Mouse (Mus musculus) CH12F3 (cell line): ENCODE measurements around the gene Ube2e3.

Source experiments
- in situ Hi-C: fragments of 300-500 bp; cut with MboI; formaldehyde crosslinking; loops from 2 replicates; pipeline ENCODE4 v1.14.3; 2020; ENCODE audit warnings: low sequenced_read_pairs

Ube2e3 gene

GRCm38 (mm10) chr2:78867726-78868510, at the start of gene Ube2e3:
Ube2e3 (plus strand) TSS chr2:78868124.
- in situ Hi-C loops = no loop called here

GRCm38 (mm10) chr2:78829887-78830286, 38.0 kb upstream of the Ube2e3 start:
- in situ Hi-C loops = no loop called here

GRCm38 (mm10) chr2:78841494-78842224, 26.3 kb upstream of the Ube2e3 start:
- in situ Hi-C loops = no loop called here

DNA sequence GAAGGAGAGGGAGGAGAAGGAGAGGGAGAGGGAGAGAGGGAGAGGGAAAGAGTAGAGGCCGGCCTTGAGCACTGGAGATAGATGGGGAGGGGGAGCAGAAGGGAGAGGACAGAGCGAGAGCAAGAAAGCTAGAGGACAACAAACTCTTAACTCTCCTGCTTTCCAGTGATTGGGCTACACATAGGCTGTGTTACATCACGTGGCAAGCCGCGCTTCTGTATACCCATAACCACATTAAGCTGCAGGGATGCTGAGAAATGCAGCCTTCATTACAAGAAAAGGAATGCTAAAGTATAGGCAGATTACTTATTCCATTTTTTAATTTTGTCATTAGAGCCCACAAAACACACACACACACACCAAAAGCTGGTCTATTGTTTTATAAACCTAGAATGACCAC, 23.6 kb upstream of the Ube2e3 start:
- in situ Hi-C loops = no loop called here

- in situ Hi-C loops = no loop called here
Measured at GRCm38 (mm10) chr2:78845274-78845673, 22.6 kb upstream of the Ube2e3 start.

- in situ Hi-C loops = no loop called here
Measured at GRCm38 (mm10) chr2:78845717-78846116, 22.2 kb upstream of the Ube2e3 start.

DNA sequence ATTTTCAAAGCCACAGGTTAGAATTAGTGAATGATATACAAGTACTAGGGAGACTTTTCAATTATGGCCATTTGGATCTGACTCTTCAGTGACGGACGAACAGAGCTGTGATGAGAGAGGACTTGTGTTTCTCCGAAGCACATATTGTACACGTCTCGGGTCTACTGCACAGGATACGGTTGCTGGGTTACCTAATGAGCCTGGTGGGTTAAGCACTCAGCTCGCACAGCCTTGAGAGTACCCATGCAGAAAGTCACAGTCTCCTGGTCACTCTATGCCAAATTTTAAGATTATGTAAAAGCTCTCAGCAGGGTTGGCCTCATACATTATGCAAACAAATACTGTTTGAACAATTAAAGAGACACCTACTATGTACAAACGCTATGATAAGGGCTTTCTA, 13.6 kb upstream of the Ube2e3 start:
- in situ Hi-C loops = no loop called here

DNA sequence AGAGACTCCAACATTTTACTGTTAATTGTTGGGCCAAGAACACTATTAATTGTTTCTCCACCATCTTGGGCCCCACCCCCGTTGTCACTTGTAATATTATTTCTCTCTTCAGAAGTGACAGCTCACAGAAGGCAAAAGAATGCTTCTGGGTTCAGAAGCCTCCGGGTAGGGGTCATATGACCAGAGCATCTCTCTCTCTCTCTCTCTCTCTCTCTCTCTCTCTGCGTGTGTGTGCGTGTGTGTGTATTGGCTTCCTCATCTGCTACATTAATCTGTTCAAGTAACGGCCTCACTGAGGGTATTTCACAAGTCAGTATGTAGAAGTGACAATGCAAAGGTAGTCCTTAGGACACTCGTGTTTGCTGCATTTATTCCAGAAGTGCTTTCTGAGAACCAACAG, 9.3 kb upstream of the Ube2e3 start:
- in situ Hi-C loops = no loop called here

GRCm38 (mm10) chr2:78859266-78860087, 8.4 kb upstream of the Ube2e3 start:
- in situ Hi-C loops = no loop called here

GRCm38 (mm10) chr2:78860088-78860372, 7.9 kb upstream of the Ube2e3 start:
- in situ Hi-C loops = no loop called here

DNA sequence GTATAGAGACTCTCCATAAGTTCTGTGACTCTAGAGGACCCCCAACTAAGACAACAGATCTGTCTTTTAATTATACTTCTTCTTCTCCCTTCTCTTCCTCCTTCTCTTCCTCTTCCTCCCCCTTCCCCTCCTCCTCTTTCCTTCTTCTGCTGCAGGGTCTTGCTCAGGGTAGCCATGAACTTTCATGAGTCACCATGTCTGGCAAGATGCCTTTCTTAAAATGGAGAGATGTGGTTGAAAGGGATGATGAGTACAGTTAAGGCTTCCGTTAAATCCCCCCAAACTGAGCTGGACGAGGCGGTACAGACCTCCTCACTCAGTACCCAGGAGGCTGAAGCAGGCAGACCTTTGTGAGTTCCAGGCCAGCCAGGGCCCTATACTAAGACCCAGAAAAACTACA, 3.8 kb upstream of the Ube2e3 start:
- in situ Hi-C loops = no loop called here

DNA sequence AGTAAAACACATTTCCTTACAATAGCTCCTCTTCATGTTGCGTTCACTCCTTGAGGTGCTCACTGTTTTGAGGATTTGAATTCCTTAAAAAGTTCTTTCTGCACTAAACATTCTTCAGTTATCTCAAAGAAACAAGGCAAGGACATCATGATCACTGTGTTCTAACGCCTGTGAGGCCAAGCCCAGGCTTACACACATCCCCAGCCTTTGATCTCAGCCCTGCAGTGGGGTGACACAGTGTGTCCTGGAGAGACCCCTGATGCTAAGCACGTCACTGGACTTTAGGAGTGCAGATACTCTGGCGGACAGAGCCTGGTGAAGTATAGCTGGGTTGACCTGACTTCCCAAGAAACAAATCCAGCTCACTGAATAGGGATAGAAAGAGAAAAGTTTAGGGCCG, 3.1 kb upstream of the Ube2e3 start:
- in situ Hi-C loops = no loop called here

DNA sequence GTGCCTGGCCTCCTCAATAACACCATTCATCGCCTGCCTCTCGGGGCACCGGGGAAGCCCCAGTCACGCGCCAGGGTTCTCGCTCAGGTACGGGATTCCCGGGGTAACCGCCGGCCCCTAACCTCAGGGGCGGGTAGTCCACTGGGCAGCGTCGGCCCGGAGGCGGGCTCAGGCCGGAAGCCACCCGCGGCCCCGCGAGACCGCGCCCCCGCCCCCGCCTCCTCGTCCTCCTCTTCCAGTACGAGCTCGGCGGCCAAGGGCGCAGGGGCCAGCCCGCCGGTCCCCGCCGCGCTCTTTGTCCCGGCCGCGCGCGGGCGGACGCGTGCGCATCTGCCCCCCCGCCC, 559 bp downstream of the Ube2e3 start:
- in situ Hi-C loops = no loop called here

DNA sequence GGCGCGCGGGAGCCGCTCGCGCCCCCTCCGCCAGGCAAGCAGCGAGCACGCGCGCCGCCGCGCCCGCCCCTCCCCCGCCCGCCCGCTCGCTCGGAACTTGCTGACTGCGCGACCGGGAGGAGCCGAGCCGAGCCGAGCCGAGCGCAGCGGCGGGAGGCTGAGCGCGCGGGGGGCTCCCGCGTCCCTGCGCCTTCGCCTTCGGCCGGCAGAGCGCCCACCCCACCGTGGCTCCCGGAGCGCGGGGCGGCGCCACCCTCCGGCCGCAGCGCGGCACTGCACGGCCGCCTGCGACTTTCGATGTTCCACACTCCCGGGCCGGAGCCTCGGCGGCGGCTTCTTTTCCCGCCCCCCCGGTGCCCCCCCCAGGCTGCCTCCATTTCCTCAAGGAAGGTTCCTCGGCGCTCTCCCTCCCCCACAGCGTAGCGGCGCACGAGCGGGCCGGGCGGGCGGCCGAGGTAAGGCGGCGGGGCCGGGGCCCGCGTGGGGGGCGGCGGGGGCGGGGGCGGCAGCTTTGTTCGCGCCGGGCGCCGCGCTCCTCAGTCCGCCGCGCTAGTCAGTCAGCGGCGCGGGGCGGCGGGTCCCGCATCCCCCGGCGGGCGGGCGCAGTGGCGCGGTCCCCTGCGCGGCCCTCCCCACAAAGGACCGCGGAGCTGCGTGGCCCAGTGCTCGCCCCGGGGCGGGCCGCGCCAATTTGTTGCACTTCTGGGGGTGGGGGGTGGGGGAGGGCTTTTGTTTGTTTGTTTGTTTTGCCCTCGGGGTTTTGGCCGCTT, 1.2 kb downstream of the Ube2e3 start:
- in situ Hi-C loops = no loop called here

DNA sequence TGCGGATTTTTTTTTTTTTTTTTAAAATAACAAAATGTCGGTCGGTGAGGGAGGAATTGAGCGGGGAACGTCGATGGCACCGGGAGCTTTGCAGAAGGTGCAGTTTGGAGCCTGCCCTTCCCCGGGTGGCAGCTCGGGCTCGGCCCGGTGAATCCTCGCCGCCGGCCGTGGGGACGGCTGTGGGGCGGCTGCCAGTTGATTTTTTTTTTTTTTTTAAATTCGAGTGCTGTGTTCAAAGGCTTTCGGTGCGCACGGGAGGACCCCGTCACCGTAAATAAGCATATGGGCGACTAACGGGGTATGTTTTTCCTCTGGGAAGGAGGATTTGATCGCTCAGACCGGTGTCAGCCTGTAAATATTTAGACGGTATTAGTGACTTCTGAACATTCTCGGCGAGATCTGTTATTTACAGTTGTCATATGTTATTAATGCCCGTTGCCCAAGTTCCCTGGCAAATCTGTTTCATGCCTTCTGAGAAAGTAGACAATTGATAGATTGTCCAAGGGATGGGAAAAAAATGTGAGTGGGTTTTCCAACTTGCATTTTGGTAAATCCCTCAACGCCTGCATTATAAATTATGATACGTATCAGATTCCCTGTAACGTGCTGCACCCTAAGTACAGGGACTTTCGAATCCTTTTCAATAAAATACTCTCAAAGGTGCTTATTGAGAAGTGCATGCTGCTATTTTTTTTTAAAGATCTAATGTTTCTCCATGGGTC, 2.0 kb downstream of the Ube2e3 start:
- in situ Hi-C loops = no loop called here

DNA sequence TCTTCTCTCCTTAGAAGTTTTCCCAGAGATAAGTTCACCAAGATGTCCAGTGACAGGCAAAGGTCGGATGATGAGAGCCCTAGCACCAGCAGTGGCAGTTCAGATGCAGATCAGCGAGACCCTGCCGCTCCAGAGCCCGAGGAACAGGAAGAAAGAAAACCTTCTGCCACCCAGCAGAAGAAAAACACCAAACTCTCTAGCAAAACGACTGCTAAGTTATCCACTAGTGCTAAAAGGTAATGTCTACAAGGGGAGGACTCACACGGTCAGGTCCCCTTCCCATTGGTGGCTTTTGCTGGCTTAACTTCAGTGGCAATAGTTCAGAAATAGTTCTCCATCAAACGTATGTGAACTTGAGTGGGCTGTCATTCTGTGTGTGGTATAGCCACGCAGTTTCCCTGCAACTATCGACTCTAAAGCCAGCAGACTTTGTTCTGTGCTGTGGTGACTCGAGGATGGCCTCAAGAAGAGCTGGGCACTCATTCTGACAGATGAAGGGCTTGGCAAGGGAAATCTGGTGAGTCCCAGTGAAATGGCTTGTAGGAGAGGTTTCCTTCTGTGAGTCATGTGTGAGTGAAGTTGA, 2.6 kb downstream of the Ube2e3 start:
- in situ Hi-C loops = no loop called here

GRCm38 (mm10) chr2:78871971-78872860, 4.3 kb downstream of the Ube2e3 start:
- in situ Hi-C loops = no loop called here

DNA sequence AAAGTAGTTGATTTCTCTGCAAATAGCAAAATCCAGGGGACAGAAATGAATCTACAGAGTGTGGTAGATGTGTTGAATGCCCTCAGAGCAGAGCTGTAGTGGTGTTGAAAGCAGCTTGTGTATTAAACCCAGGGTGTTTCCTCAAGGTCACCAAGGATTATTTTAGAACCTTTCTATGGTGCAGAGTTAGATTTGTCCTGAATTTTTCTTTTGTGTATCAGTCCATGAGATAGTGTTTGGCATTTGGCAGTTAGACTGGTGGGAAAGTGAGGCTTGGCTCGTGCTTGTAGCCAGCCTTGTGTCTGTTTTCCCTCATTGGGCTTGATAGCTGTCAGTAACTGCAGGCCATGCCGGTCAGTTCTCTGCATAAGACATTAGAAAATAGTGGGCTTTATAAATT, 6.0 kb downstream of the Ube2e3 start:
- in situ Hi-C loops = no loop called here

GRCm38 (mm10) chr2:78876002-78876401, 8.1 kb downstream of the Ube2e3 start:
- in situ Hi-C loops = no loop called here
